Mouse (Mus musculus) erythroblast, adult 5-6 weeks (primary cell): ENCODE measurements around the gene Plppr2. TPM values are rescaled to one million over a fixed set of nuclear protein-coding genes. Genes with fewer than 3 reads are reported as not detected.

Source experiments
- ATAC-seq: replicated peaks from 2 replicates; pipeline ENCODE4 v1.8.0; 2016; ENCODE audit warnings: moderate number of reproducible peaks, mild to moderate bottlenecking, moderate TSS enrichment, inconsistent platforms; ENCODE audit not compliant: poor library complexity, low FRiP score, severe bottlenecking
- total RNA-seq, 2 experiments: library from RNA; stranded (forward) in 1 of 2; stranded (reverse) in 1 of 2; fragments of 150-400 nt in 1 of 2; fragments of 200-764, 138-1000 nt in 1 of 2; gene quantifications; 2 replicates each; pipeline versions ENCODE4 v1.2.3 to v1.2.4; 2015 to 2017; ENCODE audit warnings: low replicate concordance in 2 of 2

The Plppr2 gene
- total RNA-seq, 2 experiments from 2014 or later: not detected

- ATAC-seq: no peak
These were observed 59.5 kb downstream of the Plppr2 start for GRCm38 (mm10) chr9:21996178-21996867.

Other genes with a start within 250 kb of the Plppr2 start
- 2.5 and 6.9 TPM in 2 replicates for gene Ldlr, start 213.6 kb upstream of the Plppr2 start, total RNA-seq (2015; ENCODE audit: low replicate concordance)
- 3.7 and 5.4 TPM in 2 replicates for gene Ldlr, start 213.6 kb upstream of the Plppr2 start, total RNA-seq (2017; ENCODE audit: low replicate concordance)
- 28.0 and 63.8 TPM in 2 replicates for gene Spc24, start 176.7 kb upstream of the Plppr2 start, total RNA-seq (2015; ENCODE audit: low replicate concordance)
- gene Spc24, start 176.7 kb upstream of the Plppr2 start, total RNA-seq (2017; ENCODE audit: low replicate concordance): 23.6 and 31.9 TPM in 2 replicates
- gene Kank2, start 138.3 kb upstream of the Plppr2 start, total RNA-seq (2015; ENCODE audit: low replicate concordance): 1.2 TPM in 1 of 2 replicates, not detected in the other
- gene Kank2, start 138.3 kb upstream of the Plppr2 start, total RNA-seq (2017; ENCODE audit: low replicate concordance): 0.09 TPM in 1 of 2 replicates, not detected in the other
- gene Angptl8, start 101.5 kb upstream of the Plppr2 start, total RNA-seq (2015; ENCODE audit: low replicate concordance): 1.3 TPM in 1 of 2 replicates, not detected in the other
- gene Angptl8, start 101.5 kb upstream of the Plppr2 start, total RNA-seq (2017; ENCODE audit: low replicate concordance): not detected in 2 replicates
- gene Dock6, start 84.4 kb upstream of the Plppr2 start, total RNA-seq (2015; ENCODE audit: low replicate concordance): not detected in 2 replicates
- not detected in 2 replicates for gene Dock6, start 84.4 kb upstream of the Plppr2 start, total RNA-seq (2017; ENCODE audit: low replicate concordance)
- 17.1 and 21.5 TPM in 2 replicates for gene Rab3d, start 18.8 kb upstream of the Plppr2 start, total RNA-seq (2015; ENCODE audit: low replicate concordance)
- 11.2 and 13.4 TPM in 2 replicates for gene Rab3d, start 18.8 kb upstream of the Plppr2 start, total RNA-seq (2017; ENCODE audit: low replicate concordance)
- not detected in 2 replicates for gene Ccdc159, start 9.6 kb upstream of the Plppr2 start, total RNA-seq (2015; ENCODE audit: low replicate concordance)
- gene Ccdc159, start 9.6 kb upstream of the Plppr2 start, total RNA-seq (2017; ENCODE audit: low replicate concordance): not detected in 2 replicates
- gene Tmem205, start 9.5 kb upstream of the Plppr2 start, total RNA-seq (2015; ENCODE audit: low replicate concordance): 9.8 and 15.7 TPM in 2 replicates
- gene Tmem205, start 9.5 kb upstream of the Plppr2 start, total RNA-seq (2017; ENCODE audit: low replicate concordance): 1.5 TPM in 2 replicates
- gene Swsap1, start 18.7 kb downstream of the Plppr2 start, total RNA-seq (2015; ENCODE audit: low replicate concordance): 0.58 and 1.5 TPM in 2 replicates
- 3.8 and 6.6 TPM in 2 replicates for gene Swsap1, start 18.7 kb downstream of the Plppr2 start, total RNA-seq (2017; ENCODE audit: low replicate concordance)
- 68.1 and 70.3 TPM in 2 replicates for gene Epor, start 26.5 kb downstream of the Plppr2 start, total RNA-seq (2015; ENCODE audit: low replicate concordance)
- gene Epor, start 26.5 kb downstream of the Plppr2 start, total RNA-seq (2017; ENCODE audit: low replicate concordance): 70.3 and 91.0 TPM in 2 replicates
- not detected in 2 replicates for gene Rgl3, start 52.4 kb downstream of the Plppr2 start, total RNA-seq (2015; ENCODE audit: low replicate concordance)
- gene Rgl3, start 52.4 kb downstream of the Plppr2 start, total RNA-seq (2017; ENCODE audit: low replicate concordance): not detected in 2 replicates
- 4.2 TPM in 1 of 2 replicates, not detected in the other for gene Ccdc151, start 65.6 kb downstream of the Plppr2 start, total RNA-seq (2015; ENCODE audit: low replicate concordance)
- 0.84 and 0.85 TPM in 2 replicates for gene Ccdc151, start 65.6 kb downstream of the Plppr2 start, total RNA-seq (2017; ENCODE audit: low replicate concordance)
- 13.1 and 13.4 TPM in 2 replicates for gene Prkcsh, start 65.8 kb downstream of the Plppr2 start, total RNA-seq (2015; ENCODE audit: low replicate concordance)
- gene Prkcsh, start 65.8 kb downstream of the Plppr2 start, total RNA-seq (2017; ENCODE audit: low replicate concordance): 20.2 and 25.0 TPM in 2 replicates
- gene Elavl3, start 115.0 kb downstream of the Plppr2 start, total RNA-seq (2015; ENCODE audit: low replicate concordance): not detected in 2 replicates
- not detected in 2 replicates for gene Elavl3, start 115.0 kb downstream of the Plppr2 start, total RNA-seq (2017; ENCODE audit: low replicate concordance)
- gene Gm49318, start 134.2 kb downstream of the Plppr2 start, total RNA-seq (2015; ENCODE audit: low replicate concordance): not detected in 2 replicates
- not detected in 2 replicates for gene Gm49318, start 134.2 kb downstream of the Plppr2 start, total RNA-seq (2017; ENCODE audit: low replicate concordance)
- 1.0 and 4.0 TPM in 2 replicates for gene Zfp653, start 134.3 kb downstream of the Plppr2 start, total RNA-seq (2015; ENCODE audit: low replicate concordance)
- 1.6 and 2.8 TPM in 2 replicates for gene Zfp653, start 134.3 kb downstream of the Plppr2 start, total RNA-seq (2017; ENCODE audit: low replicate concordance)
- 1.9 and 3.3 TPM in 2 replicates for gene Ecsit, start 148.4 kb downstream of the Plppr2 start, total RNA-seq (2015; ENCODE audit: low replicate concordance)
- 3.5 and 4.2 TPM in 2 replicates for gene Ecsit, start 148.4 kb downstream of the Plppr2 start, total RNA-seq (2017; ENCODE audit: low replicate concordance)
- gene Cnn1, start 162.2 kb downstream of the Plppr2 start, total RNA-seq (2015; ENCODE audit: low replicate concordance): not detected in 2 replicates
- gene Cnn1, start 162.2 kb downstream of the Plppr2 start, total RNA-seq (2017; ENCODE audit: low replicate concordance): not detected in 2 replicates
- 28.4 and 30.7 TPM in 2 replicates for gene Elof1, start 180.1 kb downstream of the Plppr2 start, total RNA-seq (2015; ENCODE audit: low replicate concordance)
- gene Elof1, start 180.1 kb downstream of the Plppr2 start, total RNA-seq (2017; ENCODE audit: low replicate concordance): 14.1 and 15.8 TPM in 2 replicates
- gene Acp5, start 198.7 kb downstream of the Plppr2 start, total RNA-seq (2015; ENCODE audit: low replicate concordance): 10.8 and 20.7 TPM in 2 replicates
- 9.8 and 18.1 TPM in 2 replicates for gene Acp5, start 198.7 kb downstream of the Plppr2 start, total RNA-seq (2017; ENCODE audit: low replicate concordance)
- 5.6 and 8.8 TPM in 2 replicates for gene Pigyl, start 219.8 kb downstream of the Plppr2 start, total RNA-seq (2015; ENCODE audit: low replicate concordance)
- gene Pigyl, start 219.8 kb downstream of the Plppr2 start, total RNA-seq (2017; ENCODE audit: low replicate concordance): 8.2 and 9.3 TPM in 2 replicates